Mouse (Mus musculus): ENCODE results near the gene Otogl.
"Not testable (repeated sequence)": the region's sequence is repeated elsewhere in the genome, so short reads cannot be mapped to it uniquely, and the experiment has no call there.

GRCm38 (mm10) chr10:107804285-107804684, 107.6 kb downstream of the Otogl start:
- not testable (repeated sequence) for TF ChIP-seq POLR2A (IDR thresholded peaks at IDR 0.05; ENCODE audit: low read depth, low read length); CTCF (IDR thresholded peaks at IDR 0.05; ENCODE audit: borderline replicate concordance, insufficient read depth, low read length)
